Mouse (Mus musculus) forebrain, embryonic 14.5 days (tissue): ENCODE measurements at regions not wholly inside any gene's neighbourhood (a gene's known extent, or its start where the extent isn't known, plus 50 kb on each side); places are given as distances from the start of the nearest gene placed in this dataset.

Experiments used
- ATAC-seq: fragments of 200-750 bp; cut with Nextera tagmentation; 2 replicates; pipeline ENCODE4 v1.8.0; 2017; ENCODE audit warnings: mild to moderate bottlenecking, moderate library complexity
- DNase-seq: peaks from one replicate; pipeline ENCODE4 v3.0.0-alpha.2; 2015; ENCODE audit warnings: low spot score
- H3K27ac ChIP-seq: fragments of 300-500 bp; sonication (generic); 2 replicates; pipeline ENCODE4 v1.5.1; 2014; ENCODE audit warnings: low read depth, mild to moderate bottlenecking, control low read depth, low read length, moderate library complexity
- H3K27me3 ChIP-seq: fragments of 300-500 bp; sonication (generic); replicated peaks from 2 replicates; pipeline ENCODE4 v1.6.1; 2014; ENCODE audit warnings: low read length, control low read depth, mixed read lengths; ENCODE audit not compliant: control insufficient read depth, insufficient read depth
- H3K36me3 ChIP-seq: fragments of 300-500 bp; sonication (generic); 2 replicates; pipeline ENCODE4 v1.6.1; 2014; ENCODE audit warnings: low read length, control low read depth; ENCODE audit not compliant: control insufficient read depth, insufficient read depth
- H3K4me1 ChIP-seq: fragments of 300-500 bp; sonication (generic); 2 replicates; pipeline ENCODE4 v1.6.1; 2014; ENCODE audit warnings: antibody characterized with exemption, low read length, control low read depth; ENCODE audit not compliant: control insufficient read depth, insufficient read depth
- H3K4me2 ChIP-seq: fragments of 300-500 bp; sonication (generic); 2 replicates; pipeline ENCODE4 v1.6.1; 2014; ENCODE audit warnings: mild to moderate bottlenecking, control low read depth, low read length
- H3K4me3 ChIP-seq: fragments of 300-500 bp; sonication (generic); 2 replicates; pipeline ENCODE4 v1.5.1; 2014; ENCODE audit warnings: low read depth, low read length, control low read depth
- H3K9ac ChIP-seq: fragments of 300-500 bp; sonication (generic); 2 replicates; pipeline ENCODE4 v1.6.1; 2014; ENCODE audit warnings: mild to moderate bottlenecking, low read length, control low read depth, moderate library complexity
- H3K9me3 ChIP-seq: fragments of 300-500 bp; sonication (generic); replicated peaks from 2 replicates; pipeline ENCODE4 v1.6.1; 2016; ENCODE audit warnings: low read length, control low read depth, mixed read lengths; ENCODE audit not compliant: control insufficient read depth
- WGBS: fragments of 180-500 bp; shearing (Covaris S2); extraction: QIAGEN DNeasy Blood & Tissue Kit; methylation state at CpG from one replicate; pipeline ENCODE4 v1.1.7; 2014; 5-methylcytosine and 5-hydroxymethylcytosine counted together

DNA sequence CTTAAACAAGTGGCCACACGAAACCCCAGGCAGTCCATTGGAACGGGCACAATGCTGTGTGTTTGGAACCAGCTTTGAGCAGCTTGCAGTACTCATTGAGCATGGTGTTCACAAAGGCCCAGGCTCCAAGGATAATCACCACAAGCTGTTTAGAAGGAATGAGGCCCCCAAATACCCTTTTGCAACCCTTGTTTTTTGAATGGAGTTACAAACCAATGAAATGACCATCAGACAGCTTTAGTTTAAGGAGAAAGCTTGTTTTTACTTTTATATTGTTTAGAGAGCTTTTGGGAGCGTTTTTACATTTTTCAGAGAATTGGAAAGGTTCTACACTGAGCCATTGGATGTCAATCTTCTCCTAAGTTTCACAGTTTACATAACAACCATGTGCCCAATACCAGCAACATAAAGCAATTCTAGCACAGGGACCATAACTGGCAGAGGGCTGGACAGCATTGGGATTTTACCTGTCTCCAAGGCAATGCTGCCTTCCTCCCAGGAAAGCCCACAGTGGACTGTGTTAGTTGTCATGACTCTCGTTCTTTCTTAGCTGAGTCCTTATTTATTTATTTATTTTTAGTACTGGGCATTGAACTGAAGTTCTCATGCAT, 745.1 kb upstream of the Lrrc6 start:
- DNase-seq: no peak

GRCm38 (mm10) chr15:67244908-67245657, 744.4 kb upstream of the Lrrc6 start:
- DNase-seq (peak; percentile 90), ATAC-seq (peak; percentile 94)
- H3K36me3 ChIP-seq: no peaks in the 10 kb centered on the region
- peaks cover 4% of the 10 kb centered on the region; the same call in 1 of the 2 replicates for H3K27me3 ChIP-seq
- no peaks in the 10 kb centered on the region for H3K9me3 ChIP-seq
- H3K4me1 ChIP-seq: peaks cover 17% of the 10 kb centered on the region
- H3K27ac ChIP-seq: peak overlapping the region; percentile 53; the same call in 1 of the 2 replicates
- 8% methylated on average over 10 of the region's 10 CpGs for WGBS
- H3K9ac ChIP-seq: no peak overlapping the region
- H3K4me2 ChIP-seq: peak overlapping the region; percentile 16; the same call in 1 of the 2 replicates
- H3K4me3 ChIP-seq: no peak overlapping the region

More for the DNA sequence above, 745.1 kb upstream of the Lrrc6 start:
- WGBS: 8% methylated on average over 4 of the region's 4 CpGs
- Histone ChIP-seq H3K27ac (no peak overlapping the region; the same call in 1 of the 2 replicates), H3K9ac (no peak overlapping the region), H3K9me3 (no peaks in the 10 kb centered on the region), H3K27me3 (peaks cover 4% of the 10 kb centered on the region; the same call in 1 of the 2 replicates), H3K4me2 (peak overlapping the region; percentile 16; the same call in 1 of the 2 replicates), H3K36me3 (no peaks in the 10 kb centered on the region), H3K4me1 (peaks cover 17% of the 10 kb centered on the region), H3K4me3 (no peak overlapping the region)
- ATAC-seq: peak; percentile 92

GRCm38 (mm10) chr15:67235107-67235785, 734.5 kb upstream of the Lrrc6 start:
- no peak overlapping the region for H3K9ac ChIP-seq
- H3K9me3 ChIP-seq: no peaks in the 10 kb centered on the region
- WGBS: 91% methylated on average over 5 of the region's 5 CpGs
- ATAC-seq (no peak), DNase-seq (no peak)
- no peak overlapping the region for H3K4me2 ChIP-seq
- no peaks in the 10 kb centered on the region for H3K4me1 ChIP-seq
- H3K27ac ChIP-seq: no peak overlapping the region
- H3K36me3 ChIP-seq: no peaks in the 10 kb centered on the region
- H3K4me3 ChIP-seq: no peak overlapping the region
- no peaks in the 10 kb centered on the region for H3K27me3 ChIP-seq

- Histone ChIP-seq H3K4me1 (no peaks in the 10 kb centered on the region), H3K9ac (no peak overlapping the region), H3K27me3 (no peaks in the 10 kb centered on the region), H3K4me3 (no peak overlapping the region), H3K9me3 (no peaks in the 10 kb centered on the region), H3K4me2 (no peak overlapping the region), H3K36me3 (no peaks in the 10 kb centered on the region), H3K27ac (no peak overlapping the region)
- 38% methylated on average over 5 of the region's 5 CpGs for WGBS
- DNase-seq (peak; percentile 40), ATAC-seq (peak; percentile 52; the same call in 1 of the 2 replicates)
These were observed 728.6 kb upstream of the Lrrc6 start for GRCm38 (mm10) chr15:67229359-67229758.

DNA sequence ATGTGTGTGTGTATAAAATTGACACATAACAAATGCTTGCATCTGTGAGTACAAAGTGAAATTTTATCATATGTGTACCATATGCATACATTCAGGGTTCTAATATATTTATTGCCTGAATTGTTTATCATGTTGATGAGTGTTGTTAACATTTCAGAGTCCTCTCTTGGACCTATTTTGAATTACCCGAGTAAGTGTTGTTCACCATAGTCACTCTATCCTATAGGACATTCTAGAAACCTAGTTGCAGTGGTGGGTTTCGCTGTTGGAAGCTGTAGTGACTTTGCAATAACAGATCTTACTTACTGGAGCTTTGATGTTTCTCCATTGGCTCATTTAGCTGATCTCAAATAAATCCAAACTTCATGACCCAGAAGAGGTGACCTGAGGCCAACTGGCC, 727.9 kb upstream of the Lrrc6 start:
- 84% methylated on average over 2 of the region's 2 CpGs for WGBS
- H3K9me3 ChIP-seq: no peaks in the 10 kb centered on the region
- no peak overlapping the region for H3K4me2 ChIP-seq
- H3K4me3 ChIP-seq: no peak overlapping the region
- ATAC-seq: no peak
- H3K36me3 ChIP-seq: no peaks in the 10 kb centered on the region
- H3K27ac ChIP-seq: no peak overlapping the region
- H3K27me3 ChIP-seq: no peaks in the 10 kb centered on the region
- H3K9ac ChIP-seq: no peak overlapping the region
- no peaks in the 10 kb centered on the region for H3K4me1 ChIP-seq
- DNase-seq: peak; percentile 9

DNA sequence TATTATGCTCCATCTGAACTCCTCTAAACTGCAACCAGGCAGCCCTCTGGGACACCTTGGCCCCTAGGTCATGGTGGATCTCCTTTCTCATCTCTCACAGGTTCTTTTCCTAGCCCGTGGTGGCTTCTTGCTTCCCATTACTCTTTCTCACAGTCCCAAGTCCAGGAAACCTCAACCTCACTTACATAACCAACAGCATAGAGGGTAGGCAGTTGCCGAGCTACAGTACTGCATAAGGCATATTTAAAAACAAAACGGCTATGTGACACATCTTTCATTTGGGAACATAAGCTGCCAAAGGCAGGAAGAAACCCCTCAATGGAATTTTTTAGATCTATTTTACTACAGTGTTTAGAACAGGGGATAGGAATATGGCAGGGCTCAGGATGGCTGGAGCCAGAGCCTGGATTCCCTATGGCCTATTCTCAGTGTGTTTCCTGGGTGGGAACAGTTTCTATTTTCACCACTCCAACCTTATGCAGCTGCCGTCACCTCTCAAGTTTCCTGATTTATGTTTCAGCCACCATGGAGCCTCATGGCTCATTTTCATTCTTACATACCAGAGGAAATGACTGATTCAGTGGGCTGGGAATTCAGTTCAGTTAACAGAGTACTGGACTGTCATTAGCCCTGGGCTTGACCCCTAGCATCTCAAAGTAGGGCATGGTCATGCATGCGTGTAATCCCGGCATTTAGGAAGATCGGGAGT, 726.9 kb upstream of the Lrrc6 start:
- WGBS: 85% methylated on average over 7 of the region's 7 CpGs
- DNase-seq: no peak
- Histone ChIP-seq H3K9ac (no peak overlapping the region), H3K4me1 (no peaks in the 10 kb centered on the region), H3K27me3 (no peaks in the 10 kb centered on the region), H3K4me3 (no peak overlapping the region), H3K9me3 (no peaks in the 10 kb centered on the region), H3K4me2 (no peak overlapping the region), H3K27ac (no peak overlapping the region), H3K36me3 (no peaks in the 10 kb centered on the region)
- ATAC-seq: 0 out of 2 replicates have a peak, but pooled peaks have one; percentile 12

- Histone ChIP-seq H3K9ac (no peak overlapping the region), H3K27me3 (no peaks in the 10 kb centered on the region), H3K36me3 (no peaks in the 10 kb centered on the region), H3K4me3 (no peak overlapping the region), H3K9me3 (no peaks in the 10 kb centered on the region), H3K27ac (no peak overlapping the region; the same call in 1 of the 2 replicates), H3K4me1 (no peaks in the 10 kb centered on the region), H3K4me2 (no peak overlapping the region)
- WGBS: 52% methylated on average over 9 of the region's 9 CpGs
- DNase-seq (peak; percentile 63), ATAC-seq (peak; percentile 59; the same call in 1 of the 2 replicates)
These were observed 726.2 kb upstream of the Lrrc6 start for GRCm38 (mm10) chr15:67226900-67227299.
